Mouse (Mus musculus) hematopoietic stem cell, adult 5-6 weeks (primary cell): ENCODE measurements around the gene Slc8a1. TPM values are rescaled to one million over a fixed set of nuclear protein-coding genes. Genes with fewer than 3 reads are reported as not detected.

Source experiments
- ATAC-seq, 2 experiments: fragments of 125-278 bp in 1 of 2; replicated peaks in 1 of 2; 2 replicates each; pipeline ENCODE4 v1.8.0; 2016 to 2017; ENCODE audit warnings: inconsistent platforms in 2 of 2, mild to moderate bottlenecking in 2 of 2, moderate number of reproducible peaks in 2 of 2, low read depth in 1 of 2, moderate TSS enrichment in 1 of 2; ENCODE audit not compliant: low FRiP score in 2 of 2, poor library complexity in 2 of 2, severe bottlenecking in 2 of 2, insufficient read depth in 1 of 2, low TSS enrichment in 1 of 2
- total RNA-seq: library from RNA; stranded (forward); fragments of 172-1452, 232-1000 nt; gene quantifications from 2 replicates; pipeline ENCODE4 v1.2.3, GENCODE M21; 2017

The Slc8a1 gene
- total RNA-seq = 17.2 and 21.1 TPM in 2 replicates

GRCm38 (mm10) chr17:81738311-81738755 is at the start of gene Slc8a1:
Gene Slc8a1 (minus strand): TSS chr17:81738377.
- ATAC-seq = no peak

- ATAC-seq = peak; percentile 82 to 85
Measured at GRCm38 (mm10) chr17:81787350-81787749, 49.2 kb upstream of the Slc8a1 start.

GRCm38 (mm10) chr17:81782326-81782725 is 44.1 kb upstream of the Slc8a1 start:
- peak; percentile 85 to 87 for ATAC-seq

- no peak for ATAC-seq
Measured at GRCm38 (mm10) chr17:81781491-81781890, 43.3 kb upstream of the Slc8a1 start.

- ATAC-seq = no peak
Measured at GRCm38 (mm10) chr17:81779883-81780282, 41.7 kb upstream of the Slc8a1 start.

DNA sequence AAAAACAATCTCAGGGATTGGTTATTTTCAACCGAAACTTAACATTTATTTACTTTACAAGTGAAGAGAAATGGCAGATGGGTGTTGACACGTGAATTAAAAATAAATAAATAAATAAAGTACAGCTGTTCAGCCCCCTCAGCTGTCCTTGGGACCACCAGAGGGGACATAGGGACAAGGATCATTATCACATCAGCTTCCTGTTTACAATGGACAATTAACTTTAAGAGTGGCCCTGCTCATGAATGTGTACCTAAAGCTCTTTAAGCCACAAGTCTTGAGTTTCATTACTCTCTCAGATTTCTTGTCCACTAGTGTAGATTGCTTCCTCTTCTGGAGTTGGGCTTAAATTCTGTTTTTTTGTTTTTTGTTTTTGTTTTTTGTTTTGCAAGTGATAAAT is 12.5 kb upstream of the Slc8a1 start:
- ATAC-seq = no peak

GRCm38 (mm10) chr17:81743034-81743433 is 4.9 kb upstream of the Slc8a1 start:
- ATAC-seq = no peak

DNA sequence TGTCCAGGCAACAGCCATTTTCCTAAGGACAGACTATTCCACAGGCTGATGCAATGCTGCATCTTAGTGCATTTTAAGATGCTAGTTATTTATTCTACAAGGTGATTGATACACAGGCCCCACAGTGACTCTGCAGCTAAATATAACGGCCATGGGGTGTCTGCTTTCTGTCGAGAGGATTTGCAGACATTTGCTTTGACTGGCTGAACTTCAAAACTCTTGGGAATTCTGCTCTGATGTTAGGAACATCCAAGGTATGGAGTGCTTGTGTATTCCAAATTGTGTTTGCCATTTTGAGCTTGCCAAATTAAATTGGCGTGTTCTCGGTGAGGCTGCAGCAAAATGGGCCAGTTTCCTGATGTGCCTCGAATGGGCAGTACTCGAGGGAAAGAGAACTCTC is 2.4 kb upstream of the Slc8a1 start:
- ATAC-seq = no peak

- no peak for ATAC-seq
Measured at GRCm38 (mm10) chr17:81737779-81738178, 398 bp downstream of the Slc8a1 start.

- ATAC-seq = no peak
Measured at GRCm38 (mm10) chr17:81737309-81737708, 868 bp downstream of the Slc8a1 start.

DNA sequence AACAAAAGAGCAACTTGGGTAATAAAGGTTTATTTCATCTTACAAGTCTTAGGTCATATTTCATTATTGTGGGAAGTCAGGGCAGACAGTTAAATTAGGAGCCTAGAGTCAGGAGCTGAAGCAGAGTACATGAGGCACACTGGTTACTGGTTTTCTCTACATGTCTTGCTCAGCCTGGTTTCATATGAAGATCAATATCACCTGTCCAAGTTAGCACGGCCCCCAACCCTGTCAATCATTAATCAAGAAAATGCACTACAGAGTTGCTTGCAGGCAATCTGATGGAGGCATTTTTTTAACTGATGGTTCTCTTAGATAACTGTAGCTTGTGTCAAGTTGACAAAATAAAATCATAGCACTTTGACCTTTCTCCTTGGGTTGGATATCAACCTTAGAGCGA is 2.6 kb downstream of the Slc8a1 start:
- ATAC-seq = no peak

DNA sequence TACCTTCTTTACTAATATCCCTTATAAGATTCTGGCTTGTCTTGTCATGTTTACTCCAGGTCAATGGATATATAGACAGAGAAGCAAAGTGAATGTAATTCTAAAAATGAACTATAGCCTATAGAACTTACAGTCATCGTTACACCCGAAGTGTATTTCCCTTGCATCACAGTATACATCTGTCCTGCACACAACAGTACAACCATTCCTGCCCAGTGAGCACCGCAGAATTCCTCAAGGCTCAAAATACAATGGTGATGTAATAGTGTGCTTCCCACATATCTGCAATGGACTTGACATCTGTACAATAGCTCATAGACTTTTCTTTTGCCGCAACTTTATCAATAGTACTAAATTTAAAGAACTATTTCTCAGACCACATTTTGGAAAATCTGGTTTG is 8.3 kb downstream of the Slc8a1 start:
- no peak for ATAC-seq

GRCm38 (mm10) chr17:81712273-81712751 is 25.9 kb downstream of the Slc8a1 start:
- peak; percentile 99 for ATAC-seq

GRCm38 (mm10) chr17:81704761-81705160 is 33.4 kb downstream of the Slc8a1 start:
- peak; percentile 98 to 99 for ATAC-seq

- no peak for ATAC-seq
Measured at GRCm38 (mm10) chr17:81703258-81703657, 34.9 kb downstream of the Slc8a1 start.

- no peak for ATAC-seq
Measured at GRCm38 (mm10) chr17:81701701-81702100, 36.5 kb downstream of the Slc8a1 start.

GRCm38 (mm10) chr17:81698789-81699188 is 39.4 kb downstream of the Slc8a1 start:
- ATAC-seq = no peak; a peak in 1 of 4 replicates

GRCm38 (mm10) chr17:81697695-81698094 is 40.5 kb downstream of the Slc8a1 start:
- no peak; a peak in 1 of 4 replicates for ATAC-seq

DNA sequence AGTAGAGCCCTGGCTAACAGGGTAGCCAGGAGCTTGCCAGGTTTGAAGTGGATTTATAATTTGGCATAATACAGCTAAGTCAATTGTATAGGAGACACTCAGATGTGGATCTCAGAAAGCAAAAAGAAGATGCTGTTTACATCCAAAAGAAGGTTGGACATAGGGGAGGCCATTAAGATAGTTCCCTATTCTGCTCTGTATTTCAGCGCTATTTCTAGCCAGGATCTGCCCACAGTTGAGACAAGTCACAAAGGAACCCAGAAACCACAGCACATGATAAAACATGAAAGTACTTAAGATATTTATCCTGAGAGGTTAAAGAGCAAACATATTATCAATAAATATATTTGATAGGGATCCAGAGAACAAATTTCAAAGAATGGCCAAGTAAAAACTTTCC is 43.2 kb downstream of the Slc8a1 start:
- ATAC-seq = 0 out of 4 replicates have a peak, but pooled peaks of 1 of the 2 experiments have one; percentile 32
